Mouse (Mus musculus) midbrain, embryonic 12.5 days (tissue): Measurements from ENCODE around the gene Ager. TPM values are rescaled to one million over a fixed set of nuclear protein-coding genes. Genes with fewer than 3 reads are reported as not detected.

ENCODE experiments used
- ATAC-seq: fragments of 200-750 bp; cut with Nextera tagmentation; 2 replicates; pipeline ENCODE4 v1.8.0; 2017; ENCODE audit warnings: low read depth, moderate TSS enrichment, moderate library complexity; ENCODE audit not compliant: low FRiP score
- H3K27ac ChIP-seq: fragments of 300-500 bp; sonication (generic); replicated peaks from 2 replicates; pipeline ENCODE4 v1.5.1; 2016; ENCODE audit warnings: mild to moderate bottlenecking
- H3K27me3 ChIP-seq: fragments of 300-500 bp; sonication (generic); 2 replicates; pipeline ENCODE4 v1.6.1; 2016; ENCODE audit warnings: mild to moderate bottlenecking
- H3K36me3 ChIP-seq: fragments of 300-500 bp; sonication (generic); 2 replicates; pipeline ENCODE4 v1.6.1; 2016
- H3K4me1 ChIP-seq: fragments of 300-500 bp; sonication (generic); 2 replicates; pipeline ENCODE4 v1.6.1; 2016
- H3K4me2 ChIP-seq: fragments of 300-500 bp; sonication (generic); replicated peaks from 2 replicates; pipeline ENCODE4 v1.6.1; 2016; ENCODE audit warnings: mild to moderate bottlenecking, moderate library complexity
- H3K4me3 ChIP-seq: fragments of 300-500 bp; sonication (generic); 2 replicates; pipeline ENCODE4 v1.5.1; 2016; ENCODE audit warnings: mild to moderate bottlenecking
- H3K9ac ChIP-seq: fragments of 300-500 bp; sonication (generic); replicated peaks from 2 replicates; pipeline ENCODE4 v1.6.1; 2016; ENCODE audit warnings: mild to moderate bottlenecking, moderate library complexity
- H3K9me3 ChIP-seq: fragments of 300-500 bp; sonication (generic); 2 replicates; pipeline ENCODE4 v1.6.1; 2016; ENCODE audit warnings: mild to moderate bottlenecking
- WGBS: fragments of 180-500 bp; shearing (Covaris S2); methylation state at CpG from one replicate; pipeline ENCODE4 v1.1.7; 2016; 5-methylcytosine and 5-hydroxymethylcytosine counted together
- polyA plus RNA-seq: library from polyadenylated mRNA; unstranded; fragments of >200 nt; fragmentation: Nextera tagmentation; extraction: Ambion mirVana; gene quantifications from 2 replicates; pipeline ENCODE4 v1.2.1, GENCODE M21; 2016

Gene Ager
- polyA plus RNA-seq, 1 experiment from 2014 or later, result 2.2 TPM

DNA sequence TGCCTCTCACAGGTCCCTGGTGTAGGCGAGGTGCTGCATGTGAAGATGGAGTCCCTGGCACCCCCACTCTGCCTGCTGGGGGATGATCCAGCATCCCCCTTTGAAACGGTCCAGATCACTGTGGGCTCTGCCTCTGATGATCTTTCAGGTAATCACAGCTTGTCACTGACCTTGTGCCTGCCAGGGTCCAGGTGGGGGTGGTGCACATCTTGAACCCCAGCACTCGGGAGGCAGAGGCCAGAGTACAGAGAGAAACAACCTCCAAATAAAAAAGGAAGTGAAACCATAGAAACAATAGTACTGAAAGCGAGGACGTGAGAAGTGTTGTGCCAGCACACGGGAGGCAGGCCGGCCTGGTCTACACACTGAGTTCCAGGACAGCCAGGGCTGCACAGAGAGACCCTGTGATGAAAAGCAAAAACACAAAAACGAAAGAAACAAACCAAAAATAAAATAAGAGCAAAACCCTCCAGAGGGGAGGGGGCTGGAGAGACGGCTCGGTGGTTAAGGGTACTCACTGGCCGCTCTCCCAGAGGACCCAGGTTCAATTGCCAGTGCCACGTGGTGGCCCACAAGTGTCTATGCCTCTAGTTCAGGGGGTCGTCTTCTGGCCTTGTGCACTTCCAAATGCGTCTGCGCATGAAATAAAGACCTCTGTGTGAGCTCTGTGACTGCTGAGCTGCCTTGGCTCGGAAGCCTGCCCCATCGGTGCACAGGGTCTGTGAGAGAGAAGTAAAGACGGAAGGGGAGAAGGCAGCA lies 51.6 kb downstream of the Ager start:
- ATAC-seq, result no peak
- 91% methylated on average over 18 of the region's 18 CpGs for WGBS
- Histone ChIP-seq H3K4me3 (no peak overlapping the region), H3K4me2 (no peak overlapping the region), H3K4me1 (peaks cover 31% of the 10 kb centered on the region), H3K27me3 (no peaks in the 10 kb centered on the region), H3K36me3 (peaks cover 53% of the 10 kb centered on the region), H3K27ac (no peak overlapping the region), H3K9me3 (no peaks in the 10 kb centered on the region), H3K9ac (no peak overlapping the region)

Other genes starting within 250 kb of the Ager start
- gene Btnl2, start 243.0 kb upstream of the Ager start, polyA plus RNA-seq, result 0.06 TPM in 1 of 2 replicates, not detected in the other
- not detected in 2 replicates for gene Btnl1, start 220.7 kb upstream of the Ager start, polyA plus RNA-seq
- 3.9 and 4.2 TPM in 2 replicates for gene BC051142, start 199.0 kb upstream of the Ager start, polyA plus RNA-seq
- not detected in 2 replicates for gene Btnl4, start 120.5 kb upstream of the Ager start, polyA plus RNA-seq
- gene Btnl6, start 80.5 kb upstream of the Ager start, polyA plus RNA-seq, result not detected in 2 replicates
- gene Notch4, start 33.6 kb upstream of the Ager start, polyA plus RNA-seq, result 11.7 and 13.6 TPM in 2 replicates
- gene Gpsm3, start 8.1 kb upstream of the Ager start, polyA plus RNA-seq, result 2.9 and 3.3 TPM in 2 replicates
- gene Pbx2, start 6.6 kb upstream of the Ager start, polyA plus RNA-seq, result 20.8 and 22.5 TPM in 2 replicates
- 240 and 243 TPM in 2 replicates for gene Rnf5, start 5.8 kb downstream of the Ager start, polyA plus RNA-seq
- 82.8 and 86.2 TPM in 2 replicates for gene Agpat1, start 6.4 kb downstream of the Ager start, polyA plus RNA-seq
- gene Egfl8, start 18.1 kb downstream of the Ager start, polyA plus RNA-seq, result 4.5 and 6.0 TPM in 2 replicates
- gene Ppt2, start 30.6 kb downstream of the Ager start, polyA plus RNA-seq, result 21.3 and 23.8 TPM in 2 replicates
- gene Prrt1, start 31.7 kb downstream of the Ager start, polyA plus RNA-seq, result 3.9 and 4.2 TPM in 2 replicates
- gene Fkbpl, start 46.9 kb downstream of the Ager start, polyA plus RNA-seq, result 16.4 and 18.1 TPM in 2 replicates
- 116 and 121 TPM in 2 replicates for gene Atf6b, start 49.3 kb downstream of the Ager start, polyA plus RNA-seq
- gene Tnxb, start 72.7 kb downstream of the Ager start, polyA plus RNA-seq, result 0.04 and 0.05 TPM in 2 replicates
- 0.05 and 0.11 TPM in 2 replicates for gene C4b, start 146.0 kb downstream of the Ager start, polyA plus RNA-seq
- not detected in 2 replicates for gene Cyp21a1, start 206.7 kb downstream of the Ager start, polyA plus RNA-seq
- 26.1 and 30.8 TPM in 2 replicates for gene Stk19, start 239.1 kb downstream of the Ager start, polyA plus RNA-seq
- gene Dxo, start 239.2 kb downstream of the Ager start, polyA plus RNA-seq, result 72.7 and 73.4 TPM in 2 replicates